Mouse (Mus musculus) MEL (cell line): Measurements from ENCODE around the gene Tbc1d8b.

Source experiments
- CTCF ChIP-seq, 3 experiments: IDR thresholded peaks in 2 of 3; conservative IDR thresholded peaks in 1 of 3; 2 replicates each; pipeline ENCODE4 v1.5.1; 2011 to 2012; ENCODE audit warnings: low read length in 3 of 3, low read depth in 2 of 3, mild to moderate bottlenecking in 2 of 3, improper control_type of control experiment in 1 of 3, inconsistent platforms in 1 of 3, mixed read lengths in 1 of 3, moderate library complexity in 1 of 3; ENCODE audit not compliant: control insufficient read depth in 1 of 3, insufficient read depth in 1 of 3, poor library complexity in 1 of 3, severe bottlenecking in 1 of 3
- NRF1 ChIP-seq: IDR thresholded peaks from 2 replicates; pipeline ENCODE4 v1.6.1; 2014; ENCODE audit warnings: low read depth, mild to moderate bottlenecking, inconsistent platforms, low read length, improper control_type of control experiment, moderate library complexity; ENCODE audit not compliant: poor library complexity, insufficient read depth, severe bottlenecking
- POLR2A ChIP-seq, 2 experiments: IDR thresholded peaks; 2 replicates each; pipeline ENCODE4 v1.6.1; 2011 to 2012; ENCODE audit warnings: low read length in 2 of 2, mild to moderate bottlenecking in 2 of 2, control low read depth in 1 of 2, improper control_type of control experiment in 1 of 2, low read depth in 1 of 2, moderate library complexity in 1 of 2; ENCODE audit not compliant: control insufficient read depth in 1 of 2, insufficient read depth in 1 of 2, poor library complexity in 1 of 2
- USF2 ChIP-seq, 2 experiments: IDR thresholded peaks; 2 replicates each; pipeline ENCODE4 v1.6.1; 2011 to 2012; ENCODE audit warnings: improper control_type of control experiment in 2 of 2, low read length in 2 of 2, borderline replicate concordance in 1 of 2, inconsistent platforms in 1 of 2, low read depth in 1 of 2, mild to moderate bottlenecking in 1 of 2; ENCODE audit not compliant: insufficient read depth in 1 of 2

DNA sequence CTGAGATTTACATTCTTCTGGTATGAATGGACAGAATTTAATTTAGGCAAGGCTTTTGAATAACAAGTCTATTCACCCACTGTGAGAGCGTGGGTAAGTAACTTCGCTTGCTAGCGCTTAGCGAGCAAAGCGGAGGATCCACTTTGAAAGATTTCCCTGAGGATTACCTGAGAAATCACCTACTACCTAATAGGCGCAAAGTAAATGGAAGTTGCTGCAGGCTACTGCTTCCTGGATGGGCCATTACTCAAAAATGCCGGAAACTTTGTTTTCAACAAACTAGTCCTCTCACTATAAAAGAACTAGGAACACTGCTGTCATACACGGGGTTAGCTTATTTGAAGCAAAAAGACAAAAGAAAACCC is 404 bp upstream of the Tbc1d8b start:
- no peak for TF ChIP-seq NRF1
- no peak for TF ChIP-seq CTCF (IDR thresholded peaks at IDR 0.05 in 2 of 3, conservative IDR thresholded peaks at IDR 0.05 in 1 of 3; ENCODE audit: control insufficient read depth in 1 of 3, insufficient read depth in 1 of 3, low read depth in 2 of 3, low read length in 3 of 3, poor library complexity in 1 of 3, severe bottlenecking in 1 of 3)
- TF ChIP-seq USF2 (IDR thresholded peaks at IDR 0.05; ENCODE audit: borderline replicate concordance in 1 of 2, insufficient read depth in 1 of 2, low read depth in 1 of 2, low read length in 2 of 2): no peak
- TF ChIP-seq POLR2A (IDR thresholded peaks at IDR 0.05; ENCODE audit: control insufficient read depth in 1 of 2, insufficient read depth in 1 of 2, low read depth in 1 of 2, low read length in 2 of 2, poor library complexity in 1 of 2): no peak
